Mouse (Mus musculus) myocyte (in vitro differentiated cells): Measurements from ENCODE around the gene Xrcc6. TPM values are rescaled to one million over a fixed set of nuclear protein-coding genes. Genes with fewer than 3 reads are reported as not detected.

Experiments
- H3K27me3 ChIP-seq: one replicate; pipeline ENCODE4 v1.6.1; 2011; ENCODE audit not compliant: control insufficient read depth, insufficient read depth, insufficient read length
- H3K36me3 ChIP-seq: one replicate; pipeline ENCODE4 v1.6.1; 2011; ENCODE audit not compliant: control insufficient read depth, insufficient read depth
- H3K4me2 ChIP-seq: one replicate; pipeline ENCODE4 v1.6.1; 2011; ENCODE audit warnings: low read depth, control low read depth
- H3K4me3 ChIP-seq: one replicate; pipeline ENCODE4 v1.5.1; 2011; ENCODE audit warnings: mild to moderate bottlenecking, control low read depth, moderate library complexity
- H3K79me2 ChIP-seq: one replicate; pipeline ENCODE4 v1.6.1; 2011; ENCODE audit not compliant: control insufficient read depth, insufficient read depth
- H3ac ChIP-seq: one replicate; pipeline ENCODE4 v1.6.1; 2011; ENCODE audit not compliant: control insufficient read depth, insufficient read length
- CEBPB ChIP-seq: IDR thresholded peaks from 2 replicates; pipeline ENCODE4 v1.6.1; 2011; ENCODE audit warnings: mild to moderate bottlenecking, moderate library complexity; ENCODE audit not compliant: poor library complexity, insufficient read depth, severe bottlenecking
- E2F4 ChIP-seq: IDR thresholded peaks from one replicate; pipeline ENCODE4 v1.6.1; 2011; ENCODE audit warnings: mild to moderate bottlenecking, control low read depth, moderate library complexity; ENCODE audit not compliant: insufficient read depth
- MAX ChIP-seq: IDR thresholded peaks from one replicate; pipeline ENCODE4 v1.6.1; 2011; ENCODE audit warnings: low read depth, mild to moderate bottlenecking, control low read depth
- MYOD1 ChIP-seq, 3 experiments: IDR thresholded peaks; one replicate each; pipeline ENCODE4 v1.6.1; 2011; ENCODE audit warnings: control low read depth in 2 of 3, low read depth in 2 of 3, mild to moderate bottlenecking in 2 of 3, moderate library complexity in 1 of 3; ENCODE audit not compliant: insufficient read length in 2 of 3, control insufficient read depth in 1 of 3
- MYOG ChIP-seq, 3 experiments: IDR thresholded peaks; one replicate each; pipeline ENCODE4 v1.6.1; 2011; ENCODE audit warnings: control low read depth in 2 of 3, low read depth in 2 of 3, mild to moderate bottlenecking in 2 of 3; ENCODE audit not compliant: insufficient read length in 2 of 3, control insufficient read depth in 1 of 3, insufficient read depth in 1 of 3
- POLR2A ChIP-seq: IDR thresholded peaks from one replicate; pipeline ENCODE4 v1.6.1; 2011; ENCODE audit warnings: low read depth, mild to moderate bottlenecking, control low read depth, moderate library complexity; ENCODE audit not compliant: insufficient read length
- POLR2AphosphoS2 ChIP-seq: IDR thresholded peaks from one replicate; pipeline ENCODE4 v1.6.1; 2011; ENCODE audit warnings: low read depth, control low read depth; ENCODE audit not compliant: insufficient read length
- REST ChIP-seq: IDR thresholded peaks from one replicate; pipeline ENCODE4 v1.6.1; 2011; ENCODE audit warnings: mild to moderate bottlenecking, control low read depth, moderate library complexity; ENCODE audit not compliant: insufficient read depth, insufficient read length
- SRF ChIP-seq: IDR thresholded peaks from one replicate; pipeline ENCODE4 v1.6.1; 2011; ENCODE audit warnings: low read depth; ENCODE audit not compliant: control insufficient read depth, insufficient read length
- TCF12 ChIP-seq: IDR thresholded peaks from one replicate; pipeline ENCODE4 v1.6.1; 2011; ENCODE audit warnings: mild to moderate bottlenecking, control low read depth; ENCODE audit not compliant: poor library complexity, insufficient read depth, severe bottlenecking
- TCF3 ChIP-seq: IDR thresholded peaks from one replicate; pipeline ENCODE4 v1.6.1; 2011; ENCODE audit warnings: low read depth, control low read depth; ENCODE audit not compliant: insufficient read length
- USF1 ChIP-seq: IDR thresholded peaks from one replicate; pipeline ENCODE4 v1.6.1; 2011; ENCODE audit warnings: low read depth, mild to moderate bottlenecking, control low read depth, moderate library complexity
- polyA plus RNA-seq: library from polyadenylated mRNA; unstranded; fragments of >200 nt; fragmentation: generic; extraction: Trizol; gene quantifications from one replicate; pipeline ENCODE4 v1.2.1, GENCODE M21; 2012; ENCODE audit warnings: missing spikeins

Gene Xrcc6
- polyA plus RNA-seq, 1 experiment, result 46.3 TPM

DNA sequence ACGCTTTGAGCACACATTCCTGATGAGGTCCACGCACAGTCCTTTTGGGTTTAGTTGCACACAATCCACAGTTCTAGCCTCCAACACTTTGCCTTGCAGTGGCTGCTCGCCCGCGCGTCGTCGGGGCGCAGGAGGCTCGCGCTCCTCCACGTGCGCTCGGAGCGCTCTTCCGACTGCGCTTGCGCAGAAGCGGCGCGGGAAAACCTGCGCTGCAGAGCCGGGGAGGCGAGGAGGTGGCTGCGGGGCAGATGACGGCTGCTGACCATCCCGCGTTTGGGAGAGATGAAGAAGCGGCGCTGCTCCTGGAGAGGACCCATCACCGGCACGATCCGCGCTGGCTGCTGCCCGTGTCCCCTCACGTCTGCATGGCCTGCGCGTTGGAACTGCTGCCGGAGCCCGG lies 82.3 kb downstream of the Xrcc6 start, which contains the start of gene Mei1:
Mei1 (plus strand) TSS at position 99 of the 400 bp plus-strand sequence.
- H3K36me3 ChIP-seq, result no peaks in the 10 kb centered on the region
- no peak within 1 kb of the TSS for H3K4me2 ChIP-seq
- peaks cover 39% of the 10 kb centered on the region for H3K27me3 ChIP-seq
- TF ChIP-seq E2F4 (no peak), SRF (no peak), POLR2AphosphoS2 (no peak), MYOD1 (IDR thresholded peaks at IDR 0.05; ENCODE audit: control insufficient read depth in 1 of 3, insufficient read length in 2 of 3, low read depth in 2 of 3) (no peak), POLR2A (no peak), MAX (no peak), REST (no peak), USF1 (no peak), MYOG (IDR thresholded peaks at IDR 0.05; ENCODE audit: control insufficient read depth in 1 of 3, insufficient read depth in 1 of 3, insufficient read length in 2 of 3, low read depth in 2 of 3) (no peak), TCF12 (no peak), CEBPB (no peak), TCF3 (no peak)
- no peak within 1 kb of the TSS for H3ac ChIP-seq
- no peak within 1 kb of the TSS for H3K4me3 ChIP-seq
- H3K79me2 ChIP-seq, result no peaks in the 10 kb centered on the region

DNA sequence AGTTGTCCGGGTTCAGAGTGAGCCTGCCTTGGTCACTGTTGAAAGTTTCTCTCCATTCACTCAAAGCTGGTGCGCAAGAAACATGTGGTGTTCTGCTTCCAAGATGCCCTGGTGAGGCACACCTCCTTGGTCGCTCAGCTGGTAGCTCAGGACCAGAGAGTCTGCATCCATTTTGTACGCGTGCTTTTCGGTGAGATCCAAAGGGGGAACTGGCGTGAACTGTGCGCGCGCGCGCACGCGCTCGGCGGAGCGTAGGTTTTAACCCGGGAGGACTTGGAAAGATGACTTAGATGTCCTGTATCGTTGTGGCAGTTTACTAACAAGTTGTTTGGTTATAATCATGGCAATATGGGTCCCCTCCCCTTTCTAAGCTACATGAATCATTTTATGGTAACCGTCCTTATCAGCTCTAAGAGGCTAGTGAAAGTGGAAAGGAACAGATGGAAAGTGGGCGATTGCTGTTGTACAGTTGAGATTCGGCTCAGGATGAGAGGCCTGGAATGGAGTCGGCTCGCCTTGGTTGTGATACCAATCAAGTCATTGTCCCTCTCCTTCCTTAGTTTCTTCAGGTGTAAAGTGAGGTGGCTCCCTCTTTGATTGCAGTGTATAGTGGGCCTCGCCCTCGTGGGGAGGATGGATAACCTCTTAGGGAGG lies 84.3 kb downstream of the Xrcc6 start:
- peaks cover 41% of the 10 kb centered on the region for H3K27me3 ChIP-seq
- H3ac ChIP-seq, result no peak overlapping the region
- TF ChIP-seq TCF12 (no peak), MYOG (IDR thresholded peaks at IDR 0.05; ENCODE audit: control insufficient read depth in 1 of 3, insufficient read depth in 1 of 3, insufficient read length in 2 of 3, low read depth in 2 of 3) (no peak), MYOD1 (IDR thresholded peaks at IDR 0.05; ENCODE audit: control insufficient read depth in 1 of 3, insufficient read length in 2 of 3, low read depth in 2 of 3) (no peak), MAX (no peak), REST (no peak), SRF (no peak), POLR2A (no peak), POLR2AphosphoS2 (no peak), USF1 (no peak), CEBPB (no peak), TCF3 (no peak), E2F4 (no peak)
- H3K4me2 ChIP-seq, result no peak overlapping the region
- H3K36me3 ChIP-seq, result no peaks in the 10 kb centered on the region
- no peak overlapping the region for H3K4me3 ChIP-seq
- no peaks in the 10 kb centered on the region for H3K79me2 ChIP-seq

DNA sequence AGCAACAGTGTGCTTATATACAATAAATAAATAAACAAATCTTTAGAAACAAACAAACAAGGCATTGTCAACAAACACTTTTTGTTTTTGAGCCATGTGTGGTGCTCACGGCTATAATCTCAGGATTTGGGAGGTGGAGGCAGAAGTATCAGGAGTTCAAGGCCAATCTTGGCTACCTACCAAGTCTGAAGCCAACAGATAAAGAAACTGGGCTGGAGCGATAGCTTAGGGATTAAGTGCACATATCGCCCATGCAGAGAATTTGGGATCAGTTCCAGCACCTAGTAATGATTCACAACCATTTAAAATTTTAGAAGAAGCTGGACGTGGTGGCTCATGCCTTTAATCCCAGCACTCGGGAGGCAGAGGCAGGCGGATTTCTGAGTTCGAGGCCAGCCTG lies 85.9 kb downstream of the Xrcc6 start:
- TF ChIP-seq MYOD1 (IDR thresholded peaks at IDR 0.05; ENCODE audit: control insufficient read depth in 1 of 3, insufficient read length in 2 of 3, low read depth in 2 of 3), result no peak
- no peaks in the 10 kb centered on the region for H3K36me3 ChIP-seq
- no peak overlapping the region for H3ac ChIP-seq
- H3K27me3 ChIP-seq, result peaks cover 48% of the 10 kb centered on the region
- H3K4me2 ChIP-seq, result no peak overlapping the region
- no peak overlapping the region for H3K4me3 ChIP-seq
- H3K79me2 ChIP-seq, result no peaks in the 10 kb centered on the region

DNA sequence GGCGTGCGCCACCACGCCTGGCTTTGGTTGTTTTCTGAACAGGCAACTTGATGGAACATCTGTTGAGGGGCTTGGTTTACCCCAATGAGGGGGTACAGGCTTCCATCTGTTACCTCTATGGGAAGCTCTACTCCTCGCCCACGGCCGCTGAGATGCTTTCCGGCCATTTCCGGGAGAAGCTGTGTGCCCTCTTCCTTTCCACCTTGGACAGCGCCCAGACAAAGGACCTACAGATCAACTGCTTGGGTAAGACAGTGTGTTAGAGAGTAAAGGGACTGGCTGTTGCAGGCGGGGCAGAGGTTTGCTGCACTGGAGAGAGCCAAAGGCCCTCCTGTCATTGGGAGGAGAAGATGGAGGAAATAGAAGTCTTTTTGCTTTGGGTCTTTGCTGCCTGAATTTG lies 92.2 kb downstream of the Xrcc6 start:
- TF ChIP-seq REST, result peak; percentile 75
- TF ChIP-seq TCF12, result no peak
- no peak for TF ChIP-seq USF1
- Histone ChIP-seq H3ac (no peak overlapping the region), H3K4me3 (no peak overlapping the region), H3K27me3 (peaks cover 64% of the 10 kb centered on the region), H3K4me2 (no peak overlapping the region), H3K36me3 (no peaks in the 10 kb centered on the region), H3K79me2 (no peaks in the 10 kb centered on the region)

DNA sequence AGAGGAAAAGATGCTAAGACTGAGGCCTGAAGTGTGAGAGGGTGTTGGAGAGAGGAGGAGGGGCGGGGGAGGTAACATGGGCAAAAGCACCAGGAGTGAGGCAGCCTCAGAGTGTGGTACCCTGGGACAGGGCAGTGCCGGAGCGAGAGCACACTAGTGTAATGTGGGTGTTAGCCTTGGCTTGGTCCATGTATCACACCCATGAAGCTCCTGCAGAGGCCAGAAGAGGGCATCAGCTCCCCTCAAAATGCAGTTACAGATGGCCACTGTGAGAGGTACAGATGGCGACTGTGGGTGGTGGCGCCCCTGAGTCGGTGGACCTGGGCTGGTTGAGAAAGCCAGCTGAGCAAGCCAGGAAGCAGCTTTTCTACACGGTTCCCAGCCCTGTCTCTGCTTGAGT lies 93.5 kb downstream of the Xrcc6 start:
- Histone ChIP-seq H3ac (no peak overlapping the region), H3K79me2 (no peaks in the 10 kb centered on the region), H3K4me2 (no peak overlapping the region), H3K36me3 (no peaks in the 10 kb centered on the region), H3K4me3 (no peak overlapping the region), H3K27me3 (peaks cover 68% of the 10 kb centered on the region)
- TF ChIP-seq SRF (no peak), POLR2A (no peak), USF1 (no peak), MYOG (IDR thresholded peaks at IDR 0.05; ENCODE audit: control insufficient read depth in 1 of 3, insufficient read depth in 1 of 3, insufficient read length in 2 of 3, low read depth in 2 of 3) (no peak), POLR2AphosphoS2 (no peak), E2F4 (no peak), MYOD1 (IDR thresholded peaks at IDR 0.05; ENCODE audit: control insufficient read depth in 1 of 3, insufficient read length in 2 of 3, low read depth in 2 of 3) (no peak), MAX (no peak), TCF12 (no peak), TCF3 (no peak), CEBPB (no peak)

DNA sequence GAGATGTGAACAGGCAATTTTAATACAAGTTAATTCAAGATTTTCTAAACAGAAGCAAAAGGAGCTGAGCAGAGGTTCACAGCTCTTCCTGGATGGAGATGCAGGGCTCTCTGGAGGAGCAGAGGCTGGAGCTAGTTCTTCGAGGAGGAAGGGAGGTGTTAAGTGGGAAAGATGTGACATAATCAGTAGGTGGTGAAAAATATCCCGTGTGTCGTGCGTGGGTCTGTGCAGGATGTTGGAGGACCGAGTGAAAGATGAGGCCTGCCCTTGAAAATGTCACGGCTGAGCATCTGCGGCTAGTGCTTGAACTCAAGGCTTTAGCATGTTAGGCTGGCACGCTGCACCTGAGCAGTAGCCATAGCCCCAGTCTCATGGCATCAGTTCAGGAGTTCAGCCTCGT lies 98.0 kb downstream of the Xrcc6 start:
- TF ChIP-seq TCF12 (no peak), E2F4 (no peak), TCF3 (no peak), REST (no peak), SRF (no peak), POLR2A (no peak), MYOD1 (IDR thresholded peaks at IDR 0.05; ENCODE audit: control insufficient read depth in 1 of 3, insufficient read length in 2 of 3, low read depth in 2 of 3) (no peak), USF1 (no peak), CEBPB (no peak), MYOG (IDR thresholded peaks at IDR 0.05; ENCODE audit: control insufficient read depth in 1 of 3, insufficient read depth in 1 of 3, insufficient read length in 2 of 3, low read depth in 2 of 3) (no peak), POLR2AphosphoS2 (no peak), MAX (no peak)
- H3K4me3 ChIP-seq, result no peak overlapping the region
- H3K4me2 ChIP-seq, result no peak overlapping the region
- H3K27me3 ChIP-seq, result peaks cover 84% of the 10 kb centered on the region
- H3ac ChIP-seq, result no peak overlapping the region
- H3K36me3 ChIP-seq, result no peaks in the 10 kb centered on the region
- no peaks in the 10 kb centered on the region for H3K79me2 ChIP-seq
